Comparison of ENCODE assay signal across 18 mouse cellular contexts in the genomic region with DNA sequence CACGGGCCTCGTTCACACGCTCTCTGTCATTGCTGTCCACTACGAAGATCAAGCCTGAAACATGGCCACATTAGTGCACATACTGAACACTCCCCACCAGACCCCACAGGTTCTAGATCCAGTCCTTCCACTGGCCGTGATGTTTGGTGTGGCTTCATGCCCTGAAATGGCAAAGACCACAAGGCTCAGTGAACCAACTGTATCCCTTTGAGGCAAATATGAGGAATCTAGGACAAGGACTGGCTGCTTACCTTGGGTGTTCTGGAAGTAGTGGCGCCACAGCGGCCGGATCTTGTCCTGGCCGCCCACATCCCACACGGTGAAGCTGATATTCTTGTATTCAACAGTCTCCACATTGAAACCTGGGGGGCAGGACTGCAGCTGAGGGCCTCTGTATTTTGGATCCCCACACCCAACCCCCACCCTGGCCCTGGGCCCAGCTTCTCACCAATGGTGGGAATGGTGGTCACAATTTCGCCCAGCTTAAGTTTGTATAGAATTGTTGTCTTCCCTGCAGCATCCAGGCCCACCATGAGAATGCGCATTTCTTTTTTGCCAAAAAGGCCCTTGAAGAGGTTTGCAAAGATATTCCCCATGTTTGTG. TPM values are rescaled to one million over a fixed set of nuclear protein-coding genes. Genes with fewer than 3 reads are reported as not detected.
"Had no signal": no experiment of that assay in that cellular context is flagged by ENCODE, and none has a peak within 500 bp of the region (broad histone marks: within the 10 kb centered on the region; RNA-seq: fewer than 3 reads in every experiment).

No protein-coding gene starts in this region.

- H3K4me3 ChIP-seq: limb, embryonic 12.5 days; limb, embryonic 15.5 days; midbrain, embryonic 12.5 days; midbrain, embryonic 15.5 days; neural tube, embryonic 12.5 days; neural tube, embryonic 15.5 days had no signal

- DNase-seq: kidney, adult 18-20 months; layer of hippocampus, adult 9-11 months; left cerebral cortex, postnatal 4 days; liver, postnatal 0 days; lung, embryonic 14.5 days; retina, postnatal 1 day; right cerebral cortex, postnatal 25 days had no signal

- H3K27ac ChIP-seq: kidney, postnatal 0 days; limb, embryonic 12.5 days; limb, embryonic 15.5 days; liver, embryonic 14.5 days; macrophage; midbrain, embryonic 12.5 days; midbrain, embryonic 15.5 days; neural tube, embryonic 12.5 days; neural tube, embryonic 15.5 days; stomach, postnatal 0 days had no signal

RNA-seq across cellular contexts. Expression of a gene that starts 30.0 kb away (rescaled TPM):
- total RNA-seq: megakaryocyte, adult 5-6 weeks had no signal
